8 mouse cellular contexts compared by ENCODE assay signal in genomic region chr7:6727351-6728121, GRCm38 (mm10). TPM values are rescaled to one million over a fixed set of nuclear protein-coding genes. Genes with fewer than 3 reads are reported as not detected.
DNase-seq lines count a peak whose midpoint lies in the region; ATAC-seq and TF ChIP-seq lines count a peak whose summit lies in the region.

No protein-coding gene starts in this region.

- peak overlapping the region; percentile 45 for H3K4me2 ChIP-seq in embryonic facial prominence, embryonic 15.5 days (replicated peaks)
- H3K4me2 ChIP-seq in limb, embryonic 12.5 days, result peak overlapping the region; percentile 50
- H3K4me2 ChIP-seq in midbrain, postnatal 0 days (ENCODE audit: low read depth, low read length, poor library complexity, severe bottlenecking), result peak overlapping the region; percentile 34; the same call in 1 of the 2 replicates

- peaks cover 19% of the 10 kb centered on the region for H3K36me3 ChIP-seq in embryonic facial prominence, embryonic 15.5 days
- H3K36me3 ChIP-seq in limb, embryonic 12.5 days, result peaks cover 42% of the 10 kb centered on the region
- peaks cover 11% of the 10 kb centered on the region; the same call in 1 of the 2 replicates for H3K36me3 ChIP-seq in midbrain, postnatal 0 days (ENCODE audit: insufficient read depth, low read length)

- WGBS in embryonic facial prominence, embryonic 15.5 days, result 60% methylated on average over 19 of the region's 19 CpGs
- WGBS in limb, embryonic 12.5 days, result 63% methylated on average over 19 of the region's 19 CpGs
- whole genome bisulfite sequencing in midbrain, postnatal 0 days, result 47% methylated on average over 19 of the region's 19 CpGs

- no peaks in the 10 kb centered on the region for H3K27me3 ChIP-seq in embryonic facial prominence, embryonic 15.5 days
- no peaks in the 10 kb centered on the region for H3K27me3 ChIP-seq in limb, embryonic 12.5 days
- H3K27me3 ChIP-seq in midbrain, postnatal 0 days (ENCODE audit: insufficient read depth, low read length), result no peaks in the 10 kb centered on the region

- ATAC-seq in embryonic facial prominence, embryonic 15.5 days (ENCODE audit: insufficient number of reproducible peaks, low FRiP score, low TSS enrichment, low read depth), result peak; percentile 53
- ATAC-seq in limb, embryonic 12.5 days (ENCODE audit: insufficient number of reproducible peaks, insufficient read depth, low FRiP score, low TSS enrichment, low read depth), result no peak; the same call in 1 of the 2 replicates
- peak; percentile 73 for ATAC-seq in midbrain, postnatal 0 days (ENCODE audit: low FRiP score)

- TF ChIP-seq CTCF in midbrain, postnatal 0 days (IDR thresholded peaks at IDR 0.05), result peak; percentile 73

- peaks cover 31% of the 10 kb centered on the region for H3K9me3 ChIP-seq in embryonic facial prominence, embryonic 15.5 days (replicated peaks)
- H3K9me3 ChIP-seq in limb, embryonic 12.5 days, result peaks cover 44% of the 10 kb centered on the region
- H3K9me3 ChIP-seq in midbrain, postnatal 0 days (ENCODE audit: low read length), result peaks cover 3% of the 10 kb centered on the region; the same call in 1 of the 2 replicates

- H3K4me3 ChIP-seq in embryonic facial prominence, embryonic 15.5 days (replicated peaks), result peak overlapping the region; percentile 55
- peak overlapping the region; percentile 62 for H3K4me3 ChIP-seq in limb, embryonic 12.5 days (replicated peaks)
- H3K4me3 ChIP-seq in midbrain, postnatal 0 days (ENCODE audit: low read depth, low read length), result peak overlapping the region; percentile 32

- peak overlapping the region; percentile 94 for H3K27ac ChIP-seq in embryonic facial prominence, embryonic 15.5 days (replicated peaks)
- H3K27ac ChIP-seq in limb, embryonic 12.5 days, result no peak overlapping the region
- peak overlapping the region; percentile 89 for H3K27ac ChIP-seq in midbrain, postnatal 0 days (ENCODE audit: low read depth, low read length)

- H3K4me1 ChIP-seq in embryonic facial prominence, embryonic 15.5 days, result no peaks in the 10 kb centered on the region
- H3K4me1 ChIP-seq in limb, embryonic 12.5 days (replicated peaks), result no peaks in the 10 kb centered on the region
- H3K4me1 ChIP-seq in midbrain, postnatal 0 days (ENCODE audit: insufficient read depth, low read length), result no peaks in the 10 kb centered on the region

- peak; percentile 30 to 75 for DNase-seq in urinary bladder, adult 18-20 months (ENCODE audit: low spot score in 2 of 2)
- DNase-seq in urinary bladder, postnatal 10 days (ENCODE audit: low spot score), result no peak
- DNase-seq in heart, adult 8-10 months (ENCODE audit: low spot score), result peak; percentile 78
- DNase-seq in kidney, adult 9 months, result peak; percentile 83
- peak; percentile 97 for DNase-seq in midbrain, postnatal 0 days (ENCODE audit: low spot score)
- peak; percentile 88 for DNase-seq in testis, postnatal 10 days (ENCODE audit: low spot score)

- H3K9ac ChIP-seq in embryonic facial prominence, embryonic 15.5 days, result no peak overlapping the region
- H3K9ac ChIP-seq in limb, embryonic 12.5 days (replicated peaks), result no peak overlapping the region
- peak overlapping the region; percentile 57; the same call in 1 of the 2 replicates for H3K9ac ChIP-seq in midbrain, postnatal 0 days (replicated peaks; ENCODE audit: low read length, poor library complexity, severe bottlenecking)

RNA-seq across cellular contexts. Expression of gene Peg3, which starts 2.7 kb away (rescaled TPM):
- polyA plus RNA-seq in embryonic facial prominence, embryonic 15.5 days (2015; fragmentation: Nextera tagmentation; extraction: Ambion mirVana), result 213 and 237 TPM in 2 replicates
- 1 to 10 TPM; 3.1 to 5.9 (median 4.3) TPM for total RNA-seq in heart, adult 8-10 months (2022)
- polyA plus RNA-seq in limb, embryonic 12.5 days (2016; fragmentation: Nextera tagmentation; extraction: Ambion mirVana), result 217 and 263 TPM in 2 replicates
- total RNA-seq in midbrain, postnatal 0 days (2014; rRNA removed), result 150 and 171 TPM in 2 replicates
- 74.5 and 92.9 TPM in 2 replicates for polyA plus RNA-seq in midbrain, postnatal 0 days (2015; fragmentation: Nextera tagmentation; extraction: Ambion mirVana)

RNA-seq across cellular contexts. Expression of gene Usp29, which starts 2.8 kb away (rescaled TPM):
- 9.3 and 9.9 TPM in 2 replicates for polyA plus RNA-seq in embryonic facial prominence, embryonic 15.5 days (2015; fragmentation: Nextera tagmentation; extraction: Ambion mirVana)
- total RNA-seq in heart, adult 8-10 months (2022), result not detected
- polyA plus RNA-seq in limb, embryonic 12.5 days (2016; fragmentation: Nextera tagmentation; extraction: Ambion mirVana), result 15.4 and 15.8 TPM in 2 replicates
- 101 and 117 TPM in 2 replicates for total RNA-seq in midbrain, postnatal 0 days (2014; rRNA removed)
- 33.2 and 43.3 TPM in 2 replicates for polyA plus RNA-seq in midbrain, postnatal 0 days (2015; fragmentation: Nextera tagmentation; extraction: Ambion mirVana)

RNA-seq across cellular contexts. Expression of gene Zim1, which starts 31.3 kb away (rescaled TPM):
- 14.8 and 16.5 TPM in 2 replicates for polyA plus RNA-seq in embryonic facial prominence, embryonic 15.5 days (2015; fragmentation: Nextera tagmentation; extraction: Ambion mirVana)
- 1 to 10 TPM; 2.3 to 4.0 (median 3.2) TPM for total RNA-seq in heart, adult 8-10 months (2022)
- 2.8 and 3.8 TPM in 2 replicates for polyA plus RNA-seq in limb, embryonic 12.5 days (2016; fragmentation: Nextera tagmentation; extraction: Ambion mirVana)
- total RNA-seq in midbrain, postnatal 0 days (2014; rRNA removed), result 32.8 and 47.4 TPM in 2 replicates
- polyA plus RNA-seq in midbrain, postnatal 0 days (2015; fragmentation: Nextera tagmentation; extraction: Ambion mirVana), result 9.0 and 10.0 TPM in 2 replicates
